Mouse (Mus musculus) ovary, adult 18-20 months (tissue): ENCODE results near the gene Cenpm.

Experiments used
- DNase-seq: peaks from one replicate; pipeline ENCODE4 v3.0.0; 2022; ENCODE audit warnings: low spot score, mixed read lengths

Cenpm gene

DNA sequence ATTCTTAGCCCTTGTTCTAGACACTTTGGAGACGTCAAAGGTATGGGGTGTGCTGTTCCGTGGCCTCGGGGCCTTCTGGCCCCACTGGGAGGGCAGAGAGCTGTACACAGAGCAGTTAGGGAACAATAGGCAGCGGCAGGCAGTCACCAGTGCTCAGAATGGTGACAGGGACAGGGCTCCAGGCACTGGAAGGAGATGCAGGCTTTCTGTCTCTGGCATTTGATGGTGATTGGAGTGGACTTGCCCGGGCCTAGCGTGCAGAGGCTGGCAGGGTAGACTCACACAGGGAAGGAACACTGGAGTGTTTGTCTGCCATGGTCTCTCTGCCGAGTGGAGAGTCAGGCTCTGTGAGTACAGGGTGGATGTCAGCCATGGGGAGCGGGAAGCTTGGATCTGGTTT is 51.9 kb downstream of the Cenpm start:
- no peak for DNase-seq

DNA sequence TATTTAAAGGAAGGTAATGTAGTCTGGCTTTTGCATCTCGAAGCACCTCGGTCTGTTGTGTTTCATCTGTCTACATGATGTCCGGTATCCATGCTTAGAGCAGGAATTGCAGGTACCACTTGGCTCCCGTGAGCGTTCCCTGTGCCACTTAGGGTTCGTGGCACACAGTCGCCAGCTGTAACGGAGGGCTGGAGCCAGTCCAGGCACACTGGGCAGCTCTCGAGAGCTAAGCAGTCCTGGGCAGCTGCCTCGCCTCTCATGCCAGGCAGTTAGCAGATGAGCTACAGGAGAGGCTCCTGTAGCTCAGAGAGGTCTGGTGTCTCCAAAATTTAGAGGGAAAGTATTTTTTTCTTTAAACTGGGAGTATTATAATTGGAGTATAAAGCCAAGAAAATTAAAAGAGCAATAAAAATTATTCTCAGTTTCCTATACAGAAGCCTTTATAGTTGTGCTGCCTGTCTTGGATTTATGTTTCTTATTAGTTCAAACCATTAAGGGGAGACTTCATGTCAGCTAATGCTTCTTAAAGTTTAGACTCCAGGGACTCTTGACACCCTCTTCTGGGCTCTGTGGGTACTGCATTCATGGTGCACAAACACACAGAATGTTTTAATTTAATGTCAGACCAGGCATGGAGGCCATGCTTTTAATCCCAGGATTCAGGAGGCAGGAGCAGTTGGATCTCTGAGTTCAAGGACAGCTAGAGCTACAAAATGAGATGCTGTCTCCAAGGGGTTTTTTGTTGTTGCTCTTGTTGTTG is 55.9 kb downstream of the Cenpm start:
- no peak for DNase-seq

DNA sequence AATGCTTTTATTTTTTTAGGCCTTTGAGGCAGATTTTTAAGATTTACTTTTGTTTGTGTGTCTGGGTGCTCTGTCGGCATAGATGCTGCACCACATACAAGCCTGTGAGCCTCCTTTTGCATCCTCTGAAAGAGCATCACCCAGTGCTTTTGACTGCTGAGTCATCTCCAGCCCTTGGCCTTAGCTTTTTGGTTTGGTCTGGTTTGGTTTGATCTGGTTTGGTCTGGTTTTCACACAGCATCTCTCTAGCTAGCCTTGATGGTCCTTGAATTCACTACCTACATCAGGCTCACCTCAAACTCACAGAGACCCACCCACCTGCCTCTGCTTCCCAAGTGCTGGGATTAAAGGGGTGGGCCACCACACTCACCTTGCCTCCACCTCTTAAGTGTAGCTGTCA is 56.6 kb downstream of the Cenpm start:
- DNase-seq: no peak

DNA sequence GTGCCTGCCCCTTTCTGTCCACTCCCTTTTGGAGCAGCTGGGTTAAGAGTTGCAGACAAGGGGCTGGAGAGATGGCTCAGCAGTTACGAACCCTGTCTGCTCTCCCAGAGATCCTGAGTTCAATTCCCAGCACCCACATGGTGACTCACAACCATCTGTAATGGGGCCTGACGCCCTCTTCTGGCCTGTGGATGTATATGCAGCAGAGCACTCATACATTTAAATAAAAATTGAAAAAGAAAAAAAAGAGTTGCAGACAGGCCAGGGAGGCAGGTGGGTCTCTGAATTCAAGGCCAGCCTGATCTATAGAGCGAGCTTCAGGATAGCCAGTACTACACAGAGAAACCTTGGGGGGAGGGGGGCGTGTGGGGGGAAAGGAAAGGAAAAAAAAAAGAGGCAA is 57.1 kb downstream of the Cenpm start:
- DNase-seq: no peak

DNA sequence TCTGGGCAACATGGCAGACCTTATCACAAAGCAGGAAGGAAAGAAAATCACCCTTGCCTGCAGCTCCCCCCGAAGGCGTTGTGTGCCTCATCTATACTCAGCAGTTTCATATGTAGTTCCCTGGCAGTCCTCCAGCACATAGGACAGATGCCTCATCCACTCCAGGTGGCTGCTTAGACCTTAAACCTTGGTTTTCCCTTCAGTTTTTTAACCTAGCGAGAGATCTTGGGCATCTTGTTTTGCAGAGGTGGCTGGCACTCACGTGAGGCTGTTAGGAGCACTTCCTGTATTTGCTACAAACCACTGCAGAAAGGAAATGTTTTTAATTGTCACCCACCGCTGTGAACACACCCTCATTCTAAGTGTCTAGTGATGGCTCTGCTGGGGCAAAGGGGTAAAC is 57.6 kb downstream of the Cenpm start:
- DNase-seq: no peak

DNA sequence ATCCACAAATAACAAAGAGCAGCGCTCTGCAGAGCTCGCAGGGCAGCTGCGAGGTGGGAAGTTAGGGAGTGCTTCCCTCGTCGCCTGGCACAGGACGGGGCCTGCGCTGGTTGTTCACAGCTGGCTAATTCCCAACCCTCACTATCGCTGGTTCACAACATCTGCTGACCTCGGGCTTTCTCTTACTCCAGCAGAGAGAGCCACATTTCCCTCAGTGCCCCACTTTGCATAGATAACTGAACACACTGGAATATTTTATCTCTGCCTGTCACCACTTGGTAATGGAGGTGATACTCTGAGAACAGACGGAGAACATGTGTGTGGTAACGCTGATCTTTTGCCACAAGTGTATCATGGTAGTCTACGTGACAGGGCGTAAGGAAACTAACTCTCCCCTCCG is 58.4 kb downstream of the Cenpm start:
- DNase-seq: no peak

DNA sequence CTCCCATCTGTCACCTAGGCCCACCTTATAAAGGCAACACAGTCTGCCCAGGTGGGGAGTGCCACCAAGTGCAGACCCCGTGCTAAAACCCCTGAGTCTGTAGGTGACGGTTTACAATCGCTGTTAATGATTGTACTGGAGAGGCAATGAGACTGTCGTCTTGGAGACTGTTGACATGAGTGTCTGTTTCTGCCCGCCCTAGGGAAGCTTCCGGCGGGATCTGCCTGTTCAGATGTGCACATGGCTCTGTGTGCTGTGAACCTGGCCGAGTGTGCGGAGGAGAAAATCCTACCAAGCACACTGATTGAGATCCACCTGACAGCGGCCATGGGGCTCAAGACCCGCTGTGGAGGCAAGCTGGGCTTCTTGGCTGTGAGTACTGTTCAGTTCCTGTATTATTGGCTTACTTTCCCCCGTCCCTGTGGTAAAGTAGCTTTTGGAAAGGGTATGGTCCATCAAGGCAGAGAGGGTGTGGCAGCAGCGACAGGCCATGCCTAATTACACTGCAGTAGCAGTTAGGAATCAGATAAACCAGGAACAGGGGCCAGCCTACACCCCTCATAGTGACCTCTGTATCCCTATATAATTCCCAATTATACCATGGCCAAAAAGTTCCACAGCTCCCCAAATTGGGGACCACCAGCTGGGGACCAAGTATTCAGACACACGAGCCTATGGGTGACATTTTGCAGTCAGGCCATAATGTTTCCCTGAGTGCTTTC is 59.3 kb downstream of the Cenpm start:
- DNase-seq: no peak

DNA sequence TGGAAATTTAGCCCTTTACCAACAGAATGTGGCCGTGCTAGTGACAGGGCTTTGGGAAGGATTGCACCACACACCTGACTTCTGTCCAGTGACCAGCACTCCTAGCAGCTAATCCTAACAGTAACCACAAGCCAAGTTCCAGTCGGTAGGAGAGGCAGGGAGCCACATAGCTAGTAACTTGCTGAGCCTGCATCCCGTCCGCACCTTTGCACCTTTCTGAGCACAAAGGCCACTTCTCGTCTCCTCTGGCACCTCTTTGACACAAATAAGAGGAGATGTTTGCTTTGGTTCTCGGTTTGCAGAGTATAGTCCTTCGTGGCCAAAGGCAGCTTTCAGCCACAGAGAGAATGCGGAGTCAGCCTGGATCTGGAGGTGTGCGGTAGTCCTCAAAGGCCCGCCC is 59.9 kb downstream of the Cenpm start:
- no peak for DNase-seq

DNA sequence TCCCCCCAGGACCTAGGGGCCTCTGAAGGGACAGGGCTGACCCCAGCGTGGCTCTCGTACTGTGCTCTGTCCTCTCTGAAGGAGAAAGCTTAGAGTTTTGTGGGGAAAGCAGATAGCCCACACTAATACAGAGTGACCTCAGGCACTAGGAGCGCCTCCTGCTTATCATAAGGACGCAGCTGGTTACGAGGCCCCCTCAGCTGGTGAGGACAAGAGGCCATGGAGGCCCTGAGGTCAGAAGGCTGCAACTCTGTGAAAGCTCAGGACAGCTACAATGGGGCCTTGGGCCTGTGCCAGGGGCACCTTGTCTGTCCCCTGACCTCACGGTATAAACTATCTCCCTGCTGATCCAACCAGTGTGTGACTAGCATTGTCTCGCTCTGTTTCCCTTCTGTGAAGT is 60.4 kb downstream of the Cenpm start:
- no peak for DNase-seq
